Mouse (Mus musculus) liver, postnatal 0 days (tissue): Measurements from ENCODE around the gene Rangap1. TPM values are rescaled to one million over a fixed set of nuclear protein-coding genes. Genes with fewer than 3 reads are reported as not detected.
A peak's percentile ranks its signal among the peaks of the same experiment; 100 is the strongest.

Experiments used
- ATAC-seq: fragments of 200-750 bp; cut with Nextera tagmentation; 2 replicates; pipeline ENCODE4 v1.8.0; 2017; ENCODE audit warnings: mild to moderate bottlenecking, moderate library complexity
- DNase-seq: peaks from one replicate; pipeline ENCODE4 v3.0.0-alpha.2; 2016
- H3K27ac ChIP-seq: fragments of 300-500 bp; sonication (generic); 2 replicates; pipeline ENCODE4 v1.5.1; 2014; ENCODE audit warnings: antibody characterized with exemption, moderate library complexity, mild to moderate bottlenecking, low read depth
- H3K27me3 ChIP-seq: fragments of 300-500 bp; sonication (generic); 2 replicates; pipeline ENCODE4 v1.6.1; 2014; ENCODE audit warnings: low read length, control low read depth, mixed read lengths; ENCODE audit not compliant: insufficient read depth
- H3K36me3 ChIP-seq: fragments of 300-500 bp; sonication (generic); replicated peaks from 2 replicates; pipeline ENCODE4 v1.6.1; 2014; ENCODE audit warnings: mild to moderate bottlenecking, control low read depth, low read length, moderate library complexity, mixed read lengths; ENCODE audit not compliant: insufficient read depth
- H3K4me1 ChIP-seq: fragments of 300-500 bp; sonication (generic); 2 replicates; pipeline ENCODE4 v1.6.1; 2014; ENCODE audit warnings: antibody characterized with exemption, mild to moderate bottlenecking, control low read depth; ENCODE audit not compliant: insufficient read depth
- H3K4me2 ChIP-seq: fragments of 300-500 bp; sonication (generic); 2 replicates; pipeline ENCODE4 v1.6.1; 2014; ENCODE audit warnings: low read depth, mild to moderate bottlenecking, low read length, moderate library complexity, mixed read lengths
- H3K4me3 ChIP-seq: fragments of 300-500 bp; sonication (generic); 2 replicates; pipeline ENCODE4 v1.5.1; 2014; ENCODE audit warnings: low read depth, low read length
- H3K9ac ChIP-seq: fragments of 300-500 bp; sonication (generic); replicated peaks from 2 replicates; pipeline ENCODE4 v1.6.1; 2014; ENCODE audit warnings: mild to moderate bottlenecking, moderate library complexity
- H3K9me3 ChIP-seq: fragments of 300-500 bp; sonication (generic); 2 replicates; pipeline ENCODE4 v1.6.1; 2016; ENCODE audit warnings: mild to moderate bottlenecking, control low read depth, low read length, mixed read lengths
- CTCF ChIP-seq: sonication (generic); IDR thresholded peaks from 2 replicates; pipeline ENCODE4 v1.5.1; 2016; ENCODE audit warnings: antibody characterized with exemption, low read depth
- EP300 ChIP-seq: IDR thresholded peaks from 2 replicates; pipeline ENCODE4 v1.6.1; 2016; ENCODE audit warnings: antibody characterized with exemption, low read depth, mild to moderate bottlenecking
- WGBS: fragments of 180-500 bp; shearing (Covaris S2); extraction: QIAGEN DNeasy Blood & Tissue Kit; methylation state at CpG from one replicate; pipeline ENCODE4 v1.1.7; 2014; ENCODE audit not compliant: insufficient replicate concordance; 5-methylcytosine and 5-hydroxymethylcytosine counted together
- polyA plus RNA-seq: library from polyadenylated mRNA; unstranded; fragments of >200 nt; fragmentation: Nextera tagmentation; extraction: Ambion mirVana; gene quantifications from 2 replicates; pipeline ENCODE4 v1.2.1, GENCODE M21; 2015

The Rangap1 gene
- polyA plus RNA-seq, 1 experiment from 2014 or later = 38.0 TPM

DNA sequence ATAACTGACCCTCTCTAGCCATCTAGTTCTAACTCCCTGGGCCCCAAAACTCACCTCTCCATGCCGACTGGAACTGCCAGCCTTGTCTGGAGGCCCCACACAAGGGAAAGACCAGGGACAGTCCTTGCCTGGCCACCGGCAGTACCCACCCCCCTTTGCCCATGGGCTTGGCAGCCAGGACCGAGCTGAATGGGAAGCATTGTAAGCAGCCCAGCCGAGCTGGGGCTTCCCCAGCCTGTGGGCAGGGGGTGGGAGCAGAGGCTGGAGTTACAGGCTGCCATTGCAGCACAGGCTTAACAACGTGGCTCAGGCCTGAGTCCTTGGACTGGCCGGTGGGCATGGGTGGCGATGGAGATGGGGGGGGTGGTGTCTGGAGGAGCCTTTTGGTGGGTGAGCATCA, 48.2 kb downstream of the Rangap1 start, which contains the start of gene Chadl:
Chadl (minus strand) TSS at position 113 of the 400 bp plus-strand sequence.
- Histone ChIP-seq H3K4me3 (no peak within 1 kb of the TSS), H3K4me2 (no peak within 1 kb of the TSS), H3K9ac (no peak within 1 kb of the TSS), H3K9me3 (no peaks in the 10 kb centered on the region), H3K4me1 (peaks cover 10% of the 10 kb centered on the region), H3K27ac (no peak within 1 kb of the TSS), H3K36me3 (no peaks in the 10 kb centered on the region), H3K27me3 (peaks cover 30% of the 10 kb centered on the region)
- no peak for ATAC-seq
- no peak for DNase-seq
- 76% methylated on average over 7 of the region's 7 CpGs for WGBS
- TF ChIP-seq CTCF = no peak
- TF ChIP-seq EP300 = no peak

DNA sequence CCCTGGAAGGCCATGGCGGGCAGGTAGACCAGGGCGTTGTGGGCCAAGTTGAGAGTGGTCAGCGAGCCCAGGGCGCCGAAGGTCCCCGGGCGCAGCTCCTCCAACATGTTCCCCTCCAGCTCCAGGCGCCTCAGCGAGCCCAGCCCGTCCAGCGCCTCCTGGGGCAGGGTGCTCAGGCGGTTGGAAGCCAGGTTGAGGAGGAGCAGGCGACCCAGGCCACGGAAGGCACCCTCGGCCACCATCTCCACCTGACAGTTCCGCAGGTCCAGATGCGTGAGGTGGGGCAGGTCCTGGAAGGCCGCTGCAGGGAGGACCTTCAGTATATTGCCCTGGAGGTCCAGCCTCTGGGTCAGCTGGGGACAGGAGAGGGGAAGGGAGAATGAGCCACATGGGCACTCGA, 50.4 kb downstream of the Rangap1 start:
- no peaks in the 10 kb centered on the region for H3K36me3 ChIP-seq
- H3K27ac ChIP-seq = no peak overlapping the region
- 47% methylated on average over 18 of the region's 19 CpGs for WGBS
- H3K4me1 ChIP-seq = peaks cover 7% of the 10 kb centered on the region
- TF ChIP-seq EP300 (no peak), CTCF (no peak)
- ATAC-seq = no peak
- H3K27me3 ChIP-seq = peaks cover 35% of the 10 kb centered on the region
- H3K9ac ChIP-seq = peak overlapping the region; percentile 43
- H3K4me3 ChIP-seq = peak overlapping the region; percentile 57
- H3K4me2 ChIP-seq = peak overlapping the region; percentile 91
- no peak for DNase-seq
- H3K9me3 ChIP-seq = no peaks in the 10 kb centered on the region

DNA sequence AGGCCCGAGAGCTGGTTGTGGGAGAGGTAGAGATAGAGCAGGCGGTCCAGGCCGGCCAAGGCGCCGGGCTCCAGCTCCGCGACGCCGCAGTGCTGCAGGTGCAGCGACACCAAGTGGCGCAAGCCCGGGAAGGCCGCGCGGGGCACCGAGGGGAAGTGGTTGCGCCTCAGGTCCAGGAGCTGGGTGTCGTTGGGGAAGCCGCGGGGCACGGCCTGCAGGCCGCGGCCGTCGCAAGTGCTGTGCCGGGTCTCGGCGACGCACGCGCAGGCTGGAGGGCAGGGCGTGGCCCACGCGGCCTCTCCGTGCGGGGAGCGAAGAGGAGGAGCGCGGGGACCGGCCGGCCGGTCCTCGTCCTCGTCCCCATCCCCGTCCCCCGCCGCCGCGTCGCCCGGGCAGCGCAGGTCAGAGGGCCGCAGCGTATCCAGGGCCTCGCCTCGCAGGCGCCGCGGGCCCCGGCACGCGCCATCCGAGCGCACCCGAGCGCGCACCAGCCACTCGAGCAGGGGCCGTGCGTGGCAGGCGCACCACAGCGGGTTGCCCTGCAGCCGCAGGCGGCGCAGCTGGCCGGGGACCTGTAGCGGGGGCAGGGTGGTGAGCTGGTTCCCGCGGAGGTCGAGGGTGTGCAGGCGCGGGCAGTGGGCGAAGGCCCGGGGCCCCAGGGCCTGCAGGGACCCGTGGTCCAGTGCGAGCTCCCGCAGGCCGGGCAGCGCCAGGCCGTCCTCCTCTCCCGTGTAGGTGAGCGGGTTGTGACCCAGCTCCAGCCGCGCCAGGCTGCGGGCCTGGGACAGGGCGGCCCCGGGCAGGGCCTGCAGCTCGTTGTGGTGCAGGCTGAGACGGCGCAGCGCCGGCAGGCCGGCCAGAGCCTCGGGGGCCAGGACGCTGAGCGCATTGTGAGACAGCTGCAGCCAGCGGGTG, 51.1 kb downstream of the Rangap1 start:
- Histone ChIP-seq H3K27me3 (peaks cover 35% of the 10 kb centered on the region), H3K9me3 (no peaks in the 10 kb centered on the region), H3K27ac (no peak overlapping the region), H3K4me1 (peaks cover 7% of the 10 kb centered on the region), H3K4me3 (peak overlapping the region; percentile 57), H3K9ac (peak overlapping the region; percentile 43), H3K4me2 (peak overlapping the region; percentile 91), H3K36me3 (no peaks in the 10 kb centered on the region)
- 2% methylated on average over 49 of the region's 107 CpGs for WGBS
- peak; percentile 88 for DNase-seq
- TF ChIP-seq EP300 = no peak
- TF ChIP-seq CTCF = peak; percentile 81
- peak; percentile 80 for ATAC-seq

DNA sequence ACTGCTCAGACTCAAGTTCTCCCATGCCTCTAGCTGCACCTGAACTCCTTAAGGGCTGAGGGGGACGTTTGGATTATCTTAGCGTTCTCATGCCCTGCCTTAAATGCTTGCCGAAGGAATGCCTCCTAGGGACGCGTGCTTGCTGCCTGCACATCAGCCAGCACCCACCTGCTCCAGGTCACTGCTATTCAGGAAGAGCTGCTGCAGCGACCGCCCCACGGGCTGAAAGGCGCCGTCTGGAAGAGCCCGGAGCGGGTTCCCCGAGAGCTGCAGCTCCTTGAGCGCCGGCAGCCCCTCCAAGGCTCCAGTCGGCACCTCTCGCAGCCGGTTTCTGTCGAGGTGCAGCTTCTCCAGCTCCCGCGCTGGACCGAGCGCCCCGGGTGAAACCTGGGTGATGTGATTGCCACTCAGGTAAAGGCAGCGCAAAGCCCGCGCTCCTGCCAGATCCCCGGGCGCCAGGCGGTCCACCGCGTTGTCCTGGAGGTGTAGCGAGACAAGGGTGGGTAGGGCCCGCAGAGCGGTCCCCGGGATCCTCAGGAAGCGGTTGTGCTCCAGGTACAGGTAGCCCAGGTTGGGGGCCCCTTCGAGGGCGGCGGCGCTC, 51.9 kb downstream of the Rangap1 start:
- no peak for DNase-seq
- Histone ChIP-seq H3K27me3 (peaks cover 35% of the 10 kb centered on the region), H3K4me2 (peak overlapping the region; percentile 91), H3K36me3 (no peaks in the 10 kb centered on the region; the same call in 1 of the 2 replicates), H3K4me1 (peaks cover 7% of the 10 kb centered on the region), H3K27ac (no peak overlapping the region), H3K9ac (peak overlapping the region; percentile 43), H3K4me3 (peak overlapping the region; percentile 57), H3K9me3 (no peaks in the 10 kb centered on the region)
- no peak for TF ChIP-seq CTCF
- TF ChIP-seq EP300 = no peak
- ATAC-seq = peak; percentile 27
- WGBS = 6% methylated on average over 39 of the region's 41 CpGs

- Histone ChIP-seq H3K27ac (no peak overlapping the region), H3K36me3 (peaks cover 19% of the 10 kb centered on the region), H3K27me3 (no peaks in the 10 kb centered on the region), H3K4me3 (no peak overlapping the region), H3K4me2 (no peak overlapping the region), H3K9ac (no peak overlapping the region), H3K4me1 (no peaks in the 10 kb centered on the region), H3K9me3 (no peaks in the 10 kb centered on the region)
- no peak for DNase-seq
- 92% methylated on average over 4 of the region's 4 CpGs for WGBS
- no peak for ATAC-seq
- TF ChIP-seq EP300 (no peak), CTCF (no peak)
Measured at GRCm38 (mm10) chr15:81680301-81680805, 65.0 kb downstream of the Rangap1 start.

DNA sequence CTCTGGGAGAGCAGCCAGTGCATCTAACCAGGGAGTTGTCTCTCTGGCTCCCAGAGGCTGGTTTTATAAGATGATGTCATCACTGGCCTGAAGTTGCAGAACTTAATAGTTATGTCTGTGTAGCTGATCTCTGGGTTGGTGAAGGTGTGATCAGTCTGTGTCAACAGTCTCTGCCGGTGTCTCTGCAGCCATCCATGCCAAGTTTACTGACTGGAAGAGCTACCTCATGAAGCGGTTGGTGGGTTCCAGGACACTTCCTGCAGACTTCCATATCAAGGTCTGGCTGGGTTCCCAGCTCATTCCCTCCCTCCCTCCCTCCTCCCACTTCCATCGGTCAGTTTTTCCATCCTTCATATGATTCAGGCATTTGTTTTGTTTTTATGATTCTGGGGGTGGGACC, 68.7 kb downstream of the Rangap1 start:
- Histone ChIP-seq H3K9me3 (no peaks in the 10 kb centered on the region), H3K4me2 (no peak overlapping the region), H3K4me1 (no peaks in the 10 kb centered on the region), H3K36me3 (peaks cover 3% of the 10 kb centered on the region; the same call in 1 of the 2 replicates), H3K9ac (no peak overlapping the region), H3K27me3 (no peaks in the 10 kb centered on the region), H3K4me3 (no peak overlapping the region), H3K27ac (no peak overlapping the region)
- no peak for ATAC-seq
- no peak for DNase-seq
- WGBS = 74% methylated on average over 3 of the region's 3 CpGs
- no peak for TF ChIP-seq EP300
- TF ChIP-seq CTCF = no peak
